Mouse (Mus musculus) CH12.LX (cell line): ENCODE results near the gene Col25a1.

Source experiments
- CTCF ChIP-seq, 2 experiments: IDR thresholded peaks in 1 of 2; conservative IDR thresholded peaks in 1 of 2; 2 replicates each; pipeline ENCODE4 v1.5.1; 2011 to 2012; ENCODE audit warnings: low read depth in 2 of 2, low read length in 2 of 2, improper control_type of control experiment in 1 of 2, inconsistent platforms in 1 of 2, mild to moderate bottlenecking in 1 of 2, moderate library complexity in 1 of 2
- GABPA ChIP-seq: IDR thresholded peaks from 2 replicates; pipeline ENCODE4 v1.6.1; 2012; ENCODE audit warnings: low read depth, low read length, improper control_type of control experiment, inconsistent platforms; ENCODE audit not compliant: insufficient replicate concordance
- MXI1 ChIP-seq: IDR thresholded peaks from 2 replicates; pipeline ENCODE4 v1.6.1; 2011; ENCODE audit warnings: mild to moderate bottlenecking, low read depth, low read length, improper control_type of control experiment
- PAX5 ChIP-seq: IDR thresholded peaks from 2 replicates; pipeline ENCODE4 v1.6.1; 2012; ENCODE audit warnings: low read length, inconsistent platforms, mixed read lengths
- POLR2A ChIP-seq: IDR thresholded peaks from 2 replicates; pipeline ENCODE4 v1.6.1; 2011; ENCODE audit warnings: low read depth, mild to moderate bottlenecking, improper control_type of control experiment, low read length
- POLR2AphosphoS2 ChIP-seq: IDR thresholded peaks from 2 replicates; pipeline ENCODE4 v1.6.1; 2011; ENCODE audit warnings: low read depth, low read length, improper control_type of control experiment
- SMC3 ChIP-seq: IDR thresholded peaks from 2 replicates; pipeline ENCODE4 v1.6.1; 2011; ENCODE audit warnings: low read depth, low read length, improper control_type of control experiment
- UBTF ChIP-seq: IDR thresholded peaks from 2 replicates; pipeline ENCODE4 v1.6.1; 2012; ENCODE audit warnings: low read depth, mild to moderate bottlenecking, inconsistent platforms, low read length, improper control_type of control experiment, moderate library complexity
- ZC3H11A ChIP-seq: IDR thresholded peaks from 2 replicates; pipeline ENCODE4 v1.6.1; 2012; ENCODE audit warnings: low read depth, mild to moderate bottlenecking, inconsistent platforms, low read length, improper control_type of control experiment
- ZMIZ1 ChIP-seq: IDR thresholded peaks from 2 replicates; pipeline ENCODE4 v1.6.1; 2012; ENCODE audit warnings: low read depth, mild to moderate bottlenecking, inconsistent platforms, low read length, improper control_type of control experiment

GRCm38 (mm10) chr3:130252355-130252754 lies 121.1 kb downstream of the Col25a1 start:
- TF ChIP-seq POLR2A: no peak
- TF ChIP-seq PAX5: no peak
- no peak for TF ChIP-seq CTCF (conservative IDR thresholded peaks at IDR 0.05 in 1 of 2, IDR thresholded peaks at IDR 0.05 in 1 of 2; ENCODE audit: low read depth in 2 of 2, low read length in 2 of 2)
- TF ChIP-seq GABPA: no peak
- TF ChIP-seq POLR2AphosphoS2: no peak
- no peak for TF ChIP-seq ZMIZ1
- no peak for TF ChIP-seq SMC3
- no peak for TF ChIP-seq MXI1
- no peak for TF ChIP-seq ZC3H11A
- no peak for TF ChIP-seq UBTF
